Mouse (Mus musculus) v-Abl transformed pro-B cells (cell line): Measurements from ENCODE around the gene Timm29.

Experiments used
- in situ Hi-C, 2 experiments: fragments of 400-800 bp; cut with MboI; formaldehyde crosslinking; loops; one replicate each; pipeline ENCODE4 v1.15.1; 2025; ENCODE audit not compliant: unreplicated experiment in 2 of 2

Timm29 gene

DNA sequence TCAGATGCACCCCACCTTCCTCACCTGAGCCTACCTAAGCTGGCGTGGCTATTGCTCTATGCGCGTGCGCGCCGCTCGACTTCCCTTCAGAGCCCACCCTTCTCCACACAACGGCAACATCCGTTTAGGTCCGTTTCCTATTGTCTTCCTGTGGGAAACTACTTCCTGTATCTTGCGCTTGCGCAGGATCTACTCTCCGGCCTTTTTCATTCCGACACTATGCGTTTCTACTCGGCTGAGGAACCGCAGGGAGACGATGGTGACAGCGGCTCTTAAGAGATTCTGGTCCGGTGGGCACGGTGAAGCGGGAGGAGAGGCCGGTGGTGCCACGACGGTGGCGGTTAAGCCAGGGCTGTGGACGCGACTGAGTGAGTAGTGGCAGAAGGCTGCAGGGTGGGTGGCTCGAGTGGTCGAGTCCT, at the start of gene Timm29, which contains the start of gene Yipf2:
Gene Timm29 (plus strand): TSS at position 20 of the 419 bp plus-strand sequence.
Gene Yipf2 (minus strand): TSS at position 126 of the 419 bp plus-strand sequence.
- in situ Hi-C loops = loop anchor here in 1 of 2 experiments (10.0 kb wide), 1 partner anchor 172 kb away; the partner anchor contains the start of gene Spc24

DNA sequence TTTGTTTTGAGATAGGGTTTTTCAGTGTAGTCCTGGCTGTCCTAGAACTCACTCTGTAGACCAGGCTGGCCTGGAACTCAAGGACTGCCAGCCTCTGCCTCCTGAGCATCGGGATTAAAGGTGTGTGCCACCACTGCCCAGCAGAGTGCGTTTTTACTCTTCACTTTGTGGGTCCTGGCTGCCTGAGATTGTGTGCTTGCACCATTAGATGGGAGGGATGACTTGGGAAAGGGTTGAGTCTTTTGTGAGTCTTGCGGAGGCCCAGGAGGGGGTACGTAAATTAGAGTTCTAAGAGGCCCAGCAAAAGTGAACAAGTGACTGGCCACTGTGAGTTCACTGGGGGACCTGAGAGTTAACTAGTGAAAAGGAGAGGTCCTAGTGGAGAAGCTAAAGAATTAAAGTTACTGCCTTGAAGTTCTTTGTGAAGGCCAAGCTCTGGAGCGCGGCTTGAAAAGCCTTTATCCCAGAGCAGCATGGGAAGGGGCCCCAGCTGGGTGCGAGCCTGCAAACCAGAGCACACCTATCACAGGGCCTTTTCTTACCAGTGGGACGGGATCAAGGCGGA, 47.1 kb upstream of the Timm29 start:
- in situ Hi-C loops = loop anchor here in 1 of 2 experiments (5.0 kb wide), 1 partner anchor 178 kb away; the partner anchor contains the start of gene Ilf3

DNA sequence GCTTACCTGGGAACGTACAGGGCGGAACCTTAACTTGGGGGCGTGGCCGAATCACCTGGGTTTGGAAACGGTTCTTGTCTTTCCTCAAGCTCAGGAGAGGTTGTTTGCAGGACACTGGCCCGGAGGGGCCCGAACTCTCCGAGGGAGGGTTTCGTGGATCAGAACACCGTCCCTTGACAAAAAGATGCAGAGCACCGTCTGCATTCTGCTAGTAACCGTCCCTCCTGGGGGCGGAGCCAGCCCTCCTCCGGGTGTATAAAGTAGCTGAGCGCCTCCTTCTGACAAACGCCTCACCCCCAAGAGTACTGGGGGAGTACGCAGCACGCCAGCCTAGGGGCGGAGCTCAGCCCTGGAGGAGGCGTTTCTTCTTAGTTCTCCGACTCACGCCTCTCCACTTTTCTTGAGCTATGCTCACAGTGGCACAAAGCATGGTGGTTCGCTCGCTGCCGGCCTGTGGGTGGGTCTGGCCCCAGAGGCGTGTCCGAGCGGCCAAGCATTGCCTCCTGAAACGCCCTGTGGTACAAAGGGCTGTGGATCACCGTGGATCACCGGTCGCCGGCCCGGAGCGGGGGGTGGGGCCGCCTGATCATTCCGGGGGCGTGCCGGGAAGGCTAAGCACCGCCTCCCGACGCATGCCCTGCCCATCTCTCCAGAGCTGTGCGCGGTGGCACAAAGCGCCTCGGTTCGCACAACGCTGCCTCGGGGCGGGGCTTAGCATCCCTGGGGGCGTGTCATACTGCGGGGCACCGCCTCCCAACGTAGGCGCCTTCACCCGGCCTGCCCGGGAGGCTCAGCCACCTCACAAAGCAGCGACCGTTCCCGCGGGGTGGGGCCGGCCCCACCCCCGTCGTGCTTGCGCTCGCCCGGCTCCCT, 46.4 kb upstream of the Timm29 start:
- in situ Hi-C loops = loop anchor here in 1 of 2 experiments (5.0 kb wide), 1 partner anchor 179 kb away; the partner anchor contains the start of gene Ilf3

DNA sequence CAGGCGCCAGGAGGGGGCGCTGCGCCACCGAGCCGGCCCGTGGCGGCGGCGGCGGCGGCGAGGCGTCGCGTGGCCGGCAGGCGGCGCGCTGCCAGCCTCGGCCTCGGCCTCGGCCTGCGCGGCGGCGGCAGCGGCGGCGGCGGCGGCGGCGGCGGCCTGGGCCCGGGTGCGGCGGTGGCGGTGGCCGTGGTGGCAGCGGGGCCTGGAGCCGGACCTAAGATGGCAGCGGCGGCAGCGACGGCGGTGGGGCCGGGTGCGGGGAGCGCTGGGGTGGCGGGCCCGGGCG, 45.8 kb upstream of the Timm29 start, which contains the start of gene Carm1:
Gene Carm1 (plus strand): TSS at position 106 of the 286 bp plus-strand sequence.
- in situ Hi-C loops = loop anchor here in 1 of 2 experiments (5.0 kb wide), 1 partner anchor 179 kb away; the partner anchor contains the start of gene Ilf3

DNA sequence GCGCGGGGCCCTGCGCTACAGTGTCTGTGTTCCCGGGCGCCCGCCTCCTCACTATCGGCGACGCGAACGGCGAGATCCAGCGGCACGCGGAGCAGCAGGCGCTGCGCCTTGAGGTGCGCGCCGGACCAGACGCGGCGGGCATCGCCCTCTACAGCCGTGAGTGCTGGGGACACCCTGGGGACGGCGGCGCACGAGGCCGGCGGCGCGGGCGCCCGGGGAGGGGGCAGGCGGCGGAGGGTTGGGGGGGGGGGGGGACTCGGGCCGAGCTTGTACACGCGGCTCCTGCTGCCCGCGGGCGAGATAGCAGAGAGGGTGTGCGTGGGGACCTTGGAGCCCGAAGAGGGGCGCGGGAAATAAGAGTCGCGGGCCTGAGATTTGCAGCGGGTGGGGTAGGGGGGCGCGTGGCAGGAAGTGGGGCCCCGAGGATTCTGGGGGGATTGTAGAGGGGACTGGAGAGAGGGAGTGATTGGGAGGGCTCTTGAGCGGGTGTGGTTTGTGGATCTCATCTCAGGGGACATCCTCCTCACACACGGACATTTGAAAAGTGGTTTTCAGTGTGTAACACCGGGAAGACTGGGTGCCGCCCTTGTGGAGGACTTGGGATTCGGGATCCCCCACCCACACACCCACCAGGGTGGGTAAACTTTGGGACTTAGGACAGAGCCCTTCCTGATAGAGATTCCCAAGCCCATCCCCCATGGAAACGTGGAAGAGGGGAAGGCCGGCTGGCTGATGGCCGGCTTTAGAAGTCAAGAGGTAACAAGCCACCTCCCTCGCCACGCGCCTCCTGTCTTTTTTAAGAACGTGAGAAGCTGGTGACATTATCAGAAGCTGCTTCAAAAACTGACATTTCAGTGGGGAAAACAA, 45.2 kb upstream of the Timm29 start:
- in situ Hi-C loops = loop anchor here in 1 of 2 experiments (5.0 kb wide), 1 partner anchor 180 kb away; the partner anchor contains the start of gene Ilf3

DNA sequence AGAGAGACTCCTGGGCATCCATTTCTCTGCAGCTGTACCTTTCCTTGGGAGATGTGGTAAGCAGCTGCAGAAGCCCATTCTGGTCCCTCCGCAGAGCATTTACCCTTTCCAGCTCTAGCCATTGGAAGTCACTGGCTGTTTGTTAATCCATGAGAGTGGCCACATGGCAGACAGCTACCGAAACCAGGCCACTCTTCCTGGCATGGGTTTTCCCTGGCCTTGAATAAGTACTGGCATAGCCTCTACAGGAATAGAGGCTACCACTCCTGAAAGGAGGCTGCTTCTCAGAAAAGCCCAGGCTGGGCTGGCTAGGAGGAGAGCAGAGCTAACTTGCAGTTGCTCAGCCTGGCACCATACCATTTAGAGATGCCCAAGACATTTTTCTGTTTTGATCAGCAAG, 41.5 kb upstream of the Timm29 start:
- in situ Hi-C loops = no loop called here

DNA sequence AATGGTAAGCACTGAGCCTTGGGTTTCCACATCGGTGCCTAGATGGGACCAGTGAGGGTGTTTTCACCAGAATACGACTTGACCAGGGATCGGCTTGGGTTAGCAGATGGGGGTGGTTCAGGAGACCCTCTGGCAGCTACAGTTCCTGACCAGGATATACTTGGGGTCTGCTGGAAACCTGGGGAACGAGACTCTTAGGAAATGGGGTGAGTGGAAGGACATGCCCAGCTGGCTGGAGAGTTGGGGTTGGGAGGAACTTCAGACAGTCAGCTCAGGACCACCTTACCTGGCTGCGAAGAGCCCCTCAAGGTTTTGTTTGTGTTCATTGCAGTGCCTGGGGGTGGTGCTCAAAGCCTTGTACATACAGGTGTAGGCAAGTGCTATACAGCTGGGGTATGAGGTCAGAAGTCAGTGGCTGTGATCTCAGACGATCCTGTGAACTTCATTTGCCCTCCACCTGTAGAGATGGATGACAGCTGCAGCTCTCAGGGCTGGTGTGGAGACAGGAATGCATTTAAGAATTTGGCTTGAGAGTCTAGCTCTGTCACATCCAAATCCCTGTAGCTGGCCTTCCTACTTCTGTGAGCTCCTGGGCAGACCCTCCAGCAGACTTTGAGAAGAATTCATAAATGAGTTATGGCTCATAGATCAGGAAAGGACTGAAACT, 38.8 kb upstream of the Timm29 start:
- in situ Hi-C loops = no loop called here

DNA sequence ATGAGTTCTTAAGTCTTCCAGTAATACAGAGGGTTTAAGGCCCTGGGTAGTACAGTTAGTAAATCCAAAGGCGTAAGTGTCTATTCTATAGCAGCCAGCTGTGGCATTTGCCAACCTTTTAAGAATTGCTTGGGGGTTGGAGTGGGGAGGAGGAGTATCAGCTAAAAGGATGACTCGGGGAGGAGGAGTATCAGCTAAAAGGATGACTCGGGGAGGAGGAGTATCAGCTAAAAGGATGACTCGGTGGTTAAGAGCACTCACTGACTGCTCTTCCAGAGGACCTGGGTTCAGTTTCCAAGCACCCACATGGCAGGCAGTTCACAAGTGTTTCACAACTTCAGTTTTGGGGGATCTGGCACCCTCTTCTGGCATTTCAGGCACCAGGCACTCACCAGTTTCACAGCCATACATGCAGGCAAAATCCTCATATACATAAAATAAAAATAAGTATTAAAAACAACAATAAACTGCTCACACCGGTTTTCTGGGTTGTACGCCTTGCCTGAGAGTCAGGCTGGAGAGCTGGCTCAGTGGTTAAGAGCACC, 37.3 kb upstream of the Timm29 start:
- in situ Hi-C loops = no loop called here

DNA sequence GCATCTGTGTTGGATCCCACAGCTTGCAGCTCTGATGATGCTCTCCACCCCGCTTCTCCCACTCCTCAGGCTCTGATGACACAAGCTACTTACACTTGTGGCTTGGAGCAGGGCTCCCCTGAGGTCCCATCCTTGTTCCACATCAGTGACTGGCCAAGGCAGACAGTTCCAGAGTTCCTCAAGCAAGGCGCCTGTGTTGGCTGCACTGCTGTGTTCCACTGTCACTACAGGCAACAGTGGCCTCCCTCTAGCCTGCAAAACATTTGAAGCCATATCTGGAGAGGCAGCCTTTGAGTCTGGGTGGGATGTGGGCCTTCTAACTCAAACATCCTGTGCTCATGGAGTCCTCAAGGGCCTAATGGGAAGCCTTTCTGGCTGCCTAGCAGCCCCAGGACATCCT, 35.5 kb upstream of the Timm29 start:
- in situ Hi-C loops = no loop called here

DNA sequence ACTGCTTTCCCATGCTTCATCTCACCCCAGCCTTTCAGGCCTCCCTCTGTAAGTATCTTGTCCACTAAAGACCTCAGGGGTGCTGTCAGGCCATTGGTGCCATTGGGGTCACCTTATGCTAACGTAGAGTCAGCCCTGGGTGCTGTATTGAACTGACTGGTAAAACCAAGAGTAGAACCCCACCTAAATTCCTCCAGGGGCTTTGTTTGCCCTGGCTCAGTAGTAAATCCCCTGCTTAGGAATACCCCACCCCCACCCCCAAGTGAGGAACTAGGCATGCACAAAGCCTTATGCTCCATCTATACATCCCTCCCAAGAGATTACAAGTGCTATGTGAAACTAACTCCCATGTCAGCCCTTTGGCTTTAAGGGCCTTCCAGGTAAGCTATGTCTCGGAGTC, 35.0 kb upstream of the Timm29 start:
- in situ Hi-C loops = no loop called here

DNA sequence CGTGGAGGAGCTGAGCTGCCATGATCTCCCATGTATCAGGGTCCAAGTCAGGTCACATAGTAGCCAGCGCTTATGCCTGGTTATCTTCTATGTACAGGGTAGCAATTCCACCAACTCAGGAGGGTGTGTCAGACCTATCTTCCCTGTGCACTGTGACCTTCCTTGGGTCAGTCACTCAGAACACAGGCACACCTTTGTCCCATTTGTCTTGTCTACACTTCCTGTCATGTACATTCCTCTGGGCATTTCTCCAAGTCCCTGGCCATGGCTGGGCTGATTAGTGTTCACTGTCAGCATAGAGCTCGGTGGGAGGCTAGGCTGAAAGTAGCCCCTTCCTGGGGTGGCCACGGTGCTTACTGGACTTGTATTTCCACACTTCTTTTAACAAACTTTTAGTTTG, 34.2 kb upstream of the Timm29 start:
- in situ Hi-C loops = no loop called here

DNA sequence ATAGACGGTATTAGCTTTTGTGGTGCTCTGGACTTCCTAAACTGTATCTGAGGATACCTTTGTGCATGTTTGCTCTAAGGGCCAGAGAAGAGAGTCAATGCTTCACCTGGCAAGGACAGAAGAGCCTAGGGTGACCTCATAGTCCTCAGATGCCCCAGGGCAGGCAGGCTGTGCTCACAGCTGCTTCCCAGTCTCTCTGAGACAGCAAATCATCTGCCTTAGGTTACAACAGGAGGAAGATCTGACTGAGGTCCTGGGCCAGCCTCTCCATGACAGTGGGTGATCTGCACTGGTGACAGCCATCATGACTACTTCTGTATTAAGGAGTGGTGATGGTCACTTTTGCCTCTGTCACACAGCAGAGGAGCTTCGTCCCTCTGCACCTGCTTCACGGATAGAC, 33.4 kb upstream of the Timm29 start:
- in situ Hi-C loops = no loop called here

DNA sequence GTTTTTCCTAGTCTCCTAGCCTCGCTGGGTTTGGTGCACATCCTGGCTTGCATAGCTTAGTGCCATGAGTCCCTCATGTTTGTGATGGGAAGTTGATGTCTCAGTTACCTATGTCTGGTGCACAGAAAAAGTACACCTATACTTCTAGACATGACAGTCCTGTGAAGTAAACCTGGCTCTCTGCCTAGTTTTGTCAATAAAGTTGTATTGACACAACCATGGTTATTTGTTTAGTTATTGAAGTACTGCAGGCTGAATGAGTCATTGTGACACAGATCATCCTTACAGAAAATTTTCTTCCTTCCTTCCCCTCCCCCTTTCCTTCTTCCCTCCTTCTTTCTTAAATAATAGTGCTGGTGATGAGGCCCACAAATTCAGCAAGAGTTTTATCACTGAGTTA, 28.1 kb upstream of the Timm29 start:
- in situ Hi-C loops = no loop called here

DNA sequence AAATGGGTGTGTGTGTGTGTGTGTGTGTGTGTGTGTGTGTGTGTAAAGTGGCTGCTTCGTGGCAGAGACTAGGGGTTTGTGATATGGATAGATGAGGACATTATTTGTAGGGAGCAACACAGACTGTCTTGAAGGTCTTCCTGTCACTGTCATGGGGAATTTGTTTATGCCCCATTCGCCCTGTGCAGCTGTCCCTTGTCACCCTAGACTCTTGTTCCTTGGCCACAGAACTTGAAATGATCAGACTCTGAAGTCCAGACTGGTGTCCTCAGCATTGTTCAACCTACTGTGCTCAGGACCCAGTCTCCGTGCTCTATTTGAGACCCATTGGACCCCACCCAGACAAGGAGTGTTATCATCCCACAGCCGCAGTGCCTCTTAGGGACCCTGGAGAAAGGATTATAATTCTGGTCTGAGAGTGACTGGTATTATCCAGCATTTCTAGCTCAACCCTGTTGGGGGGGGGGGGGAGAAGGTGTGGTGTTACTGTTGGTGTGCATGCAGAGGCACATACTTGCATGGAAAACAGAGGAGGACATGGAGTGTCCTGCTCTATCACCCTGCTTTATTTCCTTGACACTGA, 27.4 kb upstream of the Timm29 start:
- in situ Hi-C loops = no loop called here

DNA sequence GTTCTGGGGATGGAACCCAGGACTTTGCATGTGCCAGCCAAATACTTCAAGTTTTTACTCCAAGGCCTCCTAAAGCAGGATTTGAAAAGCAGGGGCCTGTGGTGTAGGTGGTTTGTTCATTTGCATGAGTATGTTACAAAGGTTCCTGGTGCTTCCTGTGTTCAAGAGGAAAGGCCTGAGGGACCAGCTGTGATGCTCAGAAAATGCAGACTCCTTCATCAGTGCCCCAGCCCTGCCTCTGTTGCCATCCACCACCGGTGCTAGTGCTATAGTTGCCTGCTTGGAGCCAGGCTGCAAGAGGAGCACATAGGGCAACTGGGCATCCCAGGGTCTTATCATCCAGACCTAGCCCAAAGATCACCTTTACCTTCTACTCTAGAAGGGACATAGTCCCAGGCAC, 26.0 kb upstream of the Timm29 start:
- in situ Hi-C loops = no loop called here

DNA sequence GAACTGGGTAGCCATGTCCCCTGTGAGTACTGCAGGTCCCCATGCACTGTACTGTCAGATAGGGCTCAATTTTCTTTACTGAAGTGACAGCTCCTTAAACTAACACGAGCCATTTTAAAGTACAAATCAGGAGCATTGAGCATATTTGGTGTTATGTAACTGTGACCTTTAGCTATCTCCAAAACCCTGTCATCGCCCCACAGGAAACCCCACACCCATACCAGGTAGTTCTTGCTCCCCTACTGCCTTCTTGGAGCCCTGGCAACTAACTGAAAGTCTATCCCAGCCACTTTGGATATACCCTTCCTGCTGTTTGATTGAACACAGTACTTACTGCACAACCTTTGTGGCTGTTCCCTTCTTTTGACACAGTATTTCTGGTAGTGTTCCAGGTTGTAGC, 25.5 kb upstream of the Timm29 start:
- in situ Hi-C loops = no loop called here

DNA sequence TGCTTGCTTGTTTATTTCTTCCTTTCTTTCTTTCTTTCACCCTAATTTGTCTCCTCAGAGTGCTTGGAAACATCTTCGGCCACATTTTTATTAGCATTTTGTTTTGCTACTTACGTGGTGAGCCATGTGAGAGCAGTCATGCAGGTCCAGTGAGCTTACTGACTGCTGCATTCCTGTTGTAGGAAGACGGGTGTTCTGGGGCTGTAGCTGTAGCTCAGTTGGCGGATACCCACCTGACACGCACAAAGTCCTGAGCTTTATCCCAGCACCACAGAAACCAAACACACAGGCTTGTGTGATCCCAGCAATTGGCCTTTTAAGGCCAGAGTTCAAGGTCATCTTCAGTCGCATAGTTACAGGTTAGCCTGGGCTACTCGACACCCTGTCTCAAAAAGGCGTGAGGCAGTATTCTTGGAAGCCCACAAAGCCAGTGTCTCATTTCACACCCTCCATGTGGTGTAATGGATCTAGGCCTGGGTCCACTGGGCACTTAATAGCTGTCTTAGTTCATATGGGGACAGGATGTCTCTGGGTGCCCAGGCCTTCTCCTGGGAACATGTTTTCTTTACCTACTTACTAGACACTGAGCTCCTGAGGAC, 23.8 kb upstream of the Timm29 start:
- in situ Hi-C loops = no loop called here

DNA sequence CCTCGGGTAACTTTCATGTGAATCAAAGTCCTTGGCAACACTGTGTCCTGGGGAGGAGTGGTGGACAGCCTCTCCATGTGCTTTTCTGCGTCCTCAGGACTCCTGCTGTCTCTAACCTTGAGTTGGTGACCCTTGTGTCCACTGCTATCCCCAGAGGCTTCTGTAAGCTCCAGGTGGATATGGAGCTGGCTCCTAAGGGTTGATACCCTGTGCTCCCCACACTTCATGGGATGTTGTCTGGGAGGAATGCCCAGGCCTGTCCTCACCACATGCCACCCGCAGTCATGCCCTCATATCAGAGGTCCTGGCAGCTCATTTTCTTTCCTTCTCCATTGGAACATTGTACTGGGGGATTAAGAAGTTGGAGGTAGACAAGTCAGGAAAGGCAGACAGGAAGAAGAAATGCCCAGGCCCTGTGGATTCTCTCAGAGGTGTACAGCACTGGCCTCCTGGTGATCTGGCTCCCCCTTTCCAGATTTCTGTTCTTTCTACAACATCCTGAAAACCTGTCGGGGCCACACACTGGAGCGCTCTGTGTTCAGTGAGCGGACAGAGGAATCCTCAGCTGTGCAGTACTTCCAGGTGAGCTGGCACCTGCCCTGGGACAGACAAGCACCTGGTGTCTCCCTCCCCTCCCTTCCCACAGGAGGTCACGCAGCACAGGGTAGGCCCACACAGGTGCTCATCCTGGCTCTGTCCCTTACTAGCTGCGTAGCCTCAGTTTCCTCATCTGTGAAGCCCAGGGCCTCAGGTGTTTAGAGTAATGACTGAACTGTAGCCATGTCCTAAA, 18.3 kb upstream of the Timm29 start:
- in situ Hi-C loops = no loop called here
